Mouse (Mus musculus): Measurements from ENCODE around the gene Spats2l.
A peak's percentile ranks its signal among the peaks of the same experiment; 100 is the strongest.

The Spats2l gene

DNA sequence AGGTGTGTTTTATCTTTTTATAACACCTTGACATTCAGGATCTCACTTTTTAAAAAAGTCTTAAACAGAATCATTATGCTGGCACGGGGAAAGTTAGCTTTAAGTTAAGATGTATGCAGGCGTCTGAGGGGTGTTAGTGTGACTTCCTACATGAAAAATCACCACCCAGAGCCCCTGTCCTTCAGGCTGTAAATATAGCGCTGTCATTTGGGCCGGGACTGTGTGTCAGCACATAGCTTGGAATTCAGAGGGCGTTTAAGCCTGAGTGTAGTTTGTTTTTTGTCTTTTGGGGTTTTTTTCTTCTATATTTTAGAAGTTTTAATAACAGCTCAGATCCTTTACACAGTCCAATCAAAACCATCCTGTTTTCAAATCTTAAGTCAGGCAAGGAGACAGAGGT, 115.8 kb downstream of the Spats2l start:
- DNase-seq (ENCODE audit: low read depth, low spot score), result no peak

DNA sequence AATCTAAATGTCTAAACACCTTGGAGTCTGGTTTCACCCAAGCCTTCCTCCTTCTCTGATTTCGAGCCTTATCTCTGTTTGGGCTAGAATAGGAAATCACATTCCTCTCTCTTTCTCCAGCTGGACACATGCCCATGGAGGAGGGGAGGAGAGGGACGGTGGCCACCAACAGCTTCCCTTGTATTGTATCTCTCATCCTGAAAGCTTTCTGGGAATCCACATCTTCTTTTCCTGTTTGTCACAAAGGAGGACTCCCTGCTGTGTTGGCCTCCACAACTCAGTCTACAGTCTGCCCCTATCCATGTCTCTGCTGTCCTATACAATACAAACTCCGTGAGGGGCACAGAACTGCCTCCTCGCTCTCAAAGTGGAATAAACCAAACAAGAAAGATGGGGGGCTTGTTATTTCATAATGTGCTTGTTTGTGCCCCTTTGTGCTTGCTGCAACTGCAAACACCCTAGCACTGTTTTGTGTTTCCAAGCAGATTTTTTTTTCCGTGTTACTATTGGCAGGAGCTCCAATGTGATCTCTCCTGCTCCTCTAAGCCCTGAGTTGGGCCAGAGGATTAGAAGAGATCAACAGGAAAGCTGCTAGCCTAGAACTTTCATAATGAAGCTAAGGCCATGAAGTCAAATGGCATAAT, 116.4 kb downstream of the Spats2l start:
- no peak for DNase-seq (ENCODE audit: low read depth, low spot score)

DNA sequence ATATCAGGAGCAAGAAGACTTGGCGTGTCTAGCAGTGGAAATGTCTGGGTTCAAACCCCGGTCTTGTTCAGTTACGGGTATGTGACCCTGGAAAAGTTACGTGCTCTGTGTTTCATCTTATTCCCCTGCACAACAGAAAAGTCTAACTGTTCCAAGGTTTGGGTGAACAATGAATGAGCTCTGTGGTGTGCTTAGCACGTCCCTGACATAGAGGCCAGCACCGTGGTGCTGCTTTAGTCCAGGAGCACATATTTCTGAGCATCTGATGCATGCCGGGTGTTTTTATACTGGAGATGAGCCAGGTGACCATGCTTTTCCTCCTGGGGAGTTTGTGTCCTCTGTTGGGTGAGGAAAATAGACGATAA, 116.9 kb downstream of the Spats2l start:
- no peak for DNase-seq (ENCODE audit: low read depth, low spot score)

DNA sequence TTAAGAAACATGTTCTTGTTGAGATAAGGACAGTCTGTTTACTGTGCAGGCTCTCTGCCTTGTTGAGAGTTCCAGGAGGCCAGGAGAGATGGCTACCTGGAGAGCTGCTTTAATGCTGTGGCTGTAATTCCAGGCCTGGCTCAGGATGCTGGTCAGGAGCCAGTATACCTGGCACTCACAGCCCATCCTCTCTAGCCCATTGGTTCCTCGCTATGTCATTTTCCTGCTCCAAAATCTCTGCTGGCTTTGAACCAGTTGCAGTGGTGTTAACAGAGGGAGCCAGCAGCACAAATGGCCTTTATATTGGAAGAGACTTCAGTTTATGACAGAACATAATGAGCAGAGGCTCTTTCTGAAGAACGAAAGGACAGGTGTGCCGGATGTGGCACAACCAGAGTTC, 127.5 kb downstream of the Spats2l start:
- DNase-seq (ENCODE audit: low read depth, low spot score), result no peak

DNA sequence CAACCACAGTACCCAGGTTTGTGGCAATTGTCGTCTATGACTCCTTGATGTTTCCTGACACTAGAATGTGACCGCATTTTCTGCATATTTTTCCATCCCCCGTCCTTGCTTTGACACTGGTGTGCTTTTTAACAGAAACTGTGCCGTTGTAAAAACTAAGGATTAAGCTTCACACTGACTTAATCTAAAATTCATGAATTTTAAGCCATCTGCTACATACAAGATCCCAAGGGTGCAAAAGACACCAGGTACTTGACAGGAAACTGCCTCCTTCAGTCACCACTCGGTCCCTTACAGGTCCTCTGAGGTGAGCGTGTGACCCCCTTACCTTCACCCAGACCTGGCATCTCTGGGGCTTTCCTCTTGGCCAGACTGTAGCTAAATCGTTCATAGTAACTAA, 129.8 kb downstream of the Spats2l start:
- no peak for DNase-seq (ENCODE audit: low read depth, low spot score)

DNA sequence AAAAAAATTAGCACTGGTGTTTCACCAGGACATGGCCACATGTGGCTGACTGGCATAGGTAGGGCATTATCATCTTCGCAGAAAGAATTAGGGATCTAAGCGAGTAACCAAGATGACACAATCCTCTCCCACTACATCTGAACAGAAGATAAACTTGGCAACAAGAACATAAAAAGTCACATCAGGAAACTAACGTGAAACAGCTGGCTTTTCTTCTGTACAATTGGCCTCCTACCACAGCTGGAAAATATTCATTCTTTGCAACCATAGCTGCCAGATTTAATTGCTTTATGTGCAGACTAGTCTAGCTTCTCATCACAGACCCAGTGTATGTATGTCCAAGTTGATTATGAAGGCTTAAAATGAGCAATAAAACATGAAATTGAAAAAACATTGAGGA, 131.9 kb downstream of the Spats2l start:
- peak; percentile 57 for DNase-seq (ENCODE audit: low read depth, low spot score)

DNA sequence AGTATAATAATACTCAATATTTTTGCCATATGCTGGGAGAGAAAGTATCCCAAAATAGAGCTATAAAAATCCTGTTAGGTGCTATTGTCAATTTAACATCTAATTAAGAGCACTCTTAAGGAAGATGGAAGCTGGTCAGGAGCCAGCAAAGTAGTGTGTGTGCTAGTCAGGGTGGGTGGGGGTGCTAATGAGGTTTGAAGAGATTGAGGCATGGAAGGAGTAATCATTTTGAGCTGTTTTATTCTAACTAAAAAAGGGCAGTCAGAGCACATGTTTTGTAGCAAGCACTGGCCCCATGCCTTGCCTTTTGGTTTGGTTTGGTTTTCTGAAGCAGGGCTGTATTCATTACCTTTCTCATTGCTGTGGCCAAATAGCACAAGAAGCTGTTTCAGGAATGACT, 132.3 kb downstream of the Spats2l start:
- DNase-seq (ENCODE audit: low read depth, low spot score), result peak; percentile 27

DNA sequence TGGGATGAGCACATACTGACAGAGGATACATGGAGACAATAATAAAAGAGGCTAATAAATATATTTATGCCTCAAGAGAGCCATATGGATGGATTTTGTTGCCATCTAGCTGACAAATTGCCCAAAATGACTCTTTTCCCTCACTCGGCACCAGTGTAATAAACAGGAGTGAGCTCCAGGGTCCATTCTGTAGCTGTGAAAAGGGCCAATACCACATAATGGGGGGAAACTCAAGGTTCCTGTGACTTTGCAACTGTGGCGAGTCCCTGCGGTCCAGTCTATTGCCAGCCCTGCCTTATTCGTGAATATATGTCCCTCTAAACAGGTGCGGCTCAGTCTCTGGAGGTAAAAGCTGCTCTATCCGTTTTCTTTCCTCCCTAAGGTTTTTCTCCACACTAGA, 137.6 kb downstream of the Spats2l start:
- no peak for DNase-seq (ENCODE audit: low read depth, low spot score)

DNA sequence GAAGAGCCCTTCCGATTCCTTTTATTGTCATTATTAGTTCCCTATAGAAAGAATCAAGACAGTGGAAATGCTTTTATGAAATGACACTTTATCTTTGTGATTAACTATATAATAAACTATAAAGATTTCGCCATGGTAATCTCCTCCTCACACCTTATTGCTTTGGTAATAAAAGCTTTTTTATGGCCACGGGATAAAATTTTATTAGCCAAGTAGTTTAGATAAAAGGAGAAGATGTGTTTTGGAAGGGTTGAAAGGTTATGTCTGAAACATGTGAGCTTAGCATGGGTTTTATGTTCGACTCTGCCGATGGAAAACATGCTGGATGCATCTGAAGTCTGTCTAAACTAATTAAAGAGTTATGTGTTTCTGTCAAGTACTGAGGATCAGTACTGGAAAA, 143.4 kb downstream of the Spats2l start:
- DNase-seq (ENCODE audit: low read depth, low spot score), result no peak

DNA sequence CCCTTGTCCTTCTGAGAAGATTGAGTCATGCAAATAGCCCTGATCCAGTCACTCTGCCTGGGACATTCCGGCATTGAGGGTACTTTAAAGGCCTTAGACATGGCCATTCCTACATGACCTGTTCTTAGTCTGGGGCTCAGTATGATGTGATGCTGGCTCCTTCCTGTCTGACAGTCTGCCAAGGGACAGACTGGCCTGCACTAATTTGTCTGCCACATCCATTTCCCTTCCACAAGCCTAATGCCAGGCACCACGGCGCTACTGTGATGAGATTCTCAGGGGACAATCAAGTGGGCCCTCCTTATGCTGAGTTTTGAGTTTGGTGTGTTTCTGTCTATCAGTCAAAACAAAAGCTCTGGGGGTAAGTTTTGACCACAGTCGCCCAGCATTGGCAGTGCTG, 144.6 kb downstream of the Spats2l start:
- DNase-seq (ENCODE audit: low read depth, low spot score), result no peak

DNA sequence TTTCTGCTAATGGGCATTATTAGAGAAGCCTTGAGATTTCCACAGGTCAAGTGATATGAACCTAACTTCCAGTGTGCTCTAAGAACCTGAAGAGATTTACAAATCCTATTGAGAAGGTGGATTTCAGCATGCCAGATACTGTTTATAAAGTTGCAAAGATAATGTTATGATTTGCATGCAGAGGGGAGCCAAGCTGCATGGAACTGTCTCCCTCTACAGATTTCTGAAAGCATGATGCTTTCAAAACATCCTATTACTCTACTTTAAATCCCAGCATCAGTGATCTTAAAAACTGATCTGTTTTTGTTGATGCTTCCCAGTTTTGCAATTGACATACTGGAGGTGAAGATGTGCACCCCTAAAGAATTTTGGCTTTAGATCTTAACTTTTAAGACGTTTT, 160.3 kb downstream of the Spats2l start:
- DNase-seq (ENCODE audit: low read depth, low spot score), result no peak

DNA sequence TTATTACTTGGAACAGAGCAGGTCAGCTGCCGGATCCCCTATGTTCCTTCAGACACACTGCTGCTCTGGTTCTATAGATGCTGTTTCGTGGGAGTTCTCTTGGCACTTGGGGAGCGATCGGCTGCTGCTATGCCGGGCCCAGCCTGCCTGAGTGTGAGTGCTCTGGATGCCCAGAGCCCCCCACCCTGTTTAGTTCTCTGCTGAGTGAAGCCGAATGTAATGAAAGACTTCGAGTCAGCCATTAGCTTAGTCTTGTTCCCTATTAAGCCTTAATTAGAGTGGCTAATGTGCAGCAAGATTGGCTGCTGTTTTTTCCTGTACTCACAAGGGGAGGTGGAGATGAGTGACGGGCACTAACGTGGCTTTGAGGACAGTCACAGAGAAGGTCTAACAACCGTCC, 166.7 kb downstream of the Spats2l start:
- no peak for DNase-seq (ENCODE audit: low read depth, low spot score)

DNA sequence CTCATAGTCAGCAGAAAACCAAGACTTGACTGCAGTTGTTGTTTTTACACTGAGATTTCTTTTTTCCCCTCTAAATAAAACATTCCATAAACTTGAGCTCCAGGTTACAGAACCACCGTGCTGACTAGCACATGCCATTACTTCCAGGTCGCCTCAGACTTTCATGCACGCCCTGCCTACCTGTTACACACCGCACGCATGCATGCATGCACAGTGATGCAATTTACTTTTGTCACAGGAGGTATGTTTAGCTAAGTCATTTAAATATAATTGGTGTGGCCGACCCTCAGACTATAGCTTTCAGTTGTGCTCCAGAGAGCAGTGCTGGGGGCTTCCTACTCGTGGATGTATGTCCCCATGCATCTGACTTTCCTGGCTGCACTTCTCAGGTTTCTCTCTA, 167.1 kb downstream of the Spats2l start:
- DNase-seq (ENCODE audit: low read depth, low spot score), result no peak

DNA sequence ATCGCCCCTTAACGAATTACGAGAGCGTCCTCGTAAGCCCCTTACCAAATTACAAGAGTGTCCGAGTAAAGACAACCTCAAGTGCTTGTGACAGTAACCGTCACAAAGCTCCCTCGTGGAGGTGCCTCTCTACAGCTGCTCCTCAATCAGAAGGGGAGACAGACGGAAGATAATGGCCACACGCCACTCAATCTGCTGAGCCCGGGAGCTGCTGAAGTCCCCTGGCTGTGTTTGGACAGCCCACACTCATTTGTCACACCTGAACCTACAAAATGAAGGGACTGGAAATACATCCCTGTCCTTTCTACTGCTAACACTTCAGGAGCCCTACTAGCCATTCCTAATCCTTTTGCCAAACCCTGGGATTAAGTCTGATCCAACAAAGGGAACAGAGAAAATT, 167.8 kb downstream of the Spats2l start:
- DNase-seq (ENCODE audit: low read depth, low spot score), result no peak

DNA sequence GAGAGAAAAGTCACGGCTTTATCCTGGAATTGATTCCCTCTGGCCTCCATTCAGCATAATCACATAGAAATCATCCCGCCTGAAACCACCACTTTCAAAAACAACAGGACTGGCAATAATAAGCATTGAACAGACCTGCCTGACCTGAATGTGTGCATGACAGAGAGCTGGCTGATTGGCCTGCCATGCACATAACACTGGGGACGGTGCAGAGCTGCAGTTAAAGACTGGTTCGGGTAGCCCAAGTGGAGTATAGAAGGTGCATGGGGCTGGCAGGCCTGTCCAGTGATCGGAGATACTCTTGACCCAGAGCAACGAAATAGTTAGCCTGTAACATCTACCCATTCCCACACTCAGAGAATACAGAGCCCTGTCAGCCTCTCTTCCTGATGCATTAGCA, 168.3 kb downstream of the Spats2l start:
- no peak for DNase-seq (ENCODE audit: low read depth, low spot score)

DNA sequence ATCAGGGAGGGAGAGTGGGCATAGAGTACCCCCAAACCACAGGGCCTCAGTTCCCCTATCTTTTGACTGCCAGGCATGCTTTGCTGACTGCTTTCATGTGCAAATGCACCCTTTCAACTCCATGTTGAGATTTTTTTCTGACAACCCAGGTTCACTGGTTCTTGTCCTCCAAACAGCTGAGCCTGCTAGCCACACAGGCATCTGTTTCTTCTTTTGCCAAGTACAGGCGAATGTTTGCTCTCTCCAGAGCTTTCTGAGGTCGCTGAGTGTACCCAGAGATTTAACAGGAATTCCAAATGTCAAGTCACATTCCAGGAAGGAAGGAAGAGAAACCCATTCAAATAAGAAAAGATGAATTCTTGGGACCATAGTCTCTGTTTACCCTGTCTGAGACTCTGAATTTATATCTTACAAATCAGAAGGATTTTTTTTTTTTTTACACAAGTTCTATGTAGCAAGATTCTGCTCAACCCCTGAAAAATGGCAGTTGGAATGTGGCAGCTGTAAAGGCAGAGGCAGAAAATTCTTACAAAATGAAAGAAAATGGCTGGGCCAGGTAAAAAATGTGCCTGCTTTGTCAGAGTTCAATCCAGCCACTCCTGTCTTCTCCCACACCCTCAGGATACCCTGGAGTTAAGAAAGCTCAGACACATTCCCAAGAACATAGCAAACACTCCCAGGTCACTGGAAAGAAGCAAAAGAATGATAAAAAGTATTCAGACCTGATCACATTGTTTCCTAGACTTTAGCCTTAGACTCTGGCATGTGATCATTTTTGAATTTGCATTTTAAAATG, 173.8 kb downstream of the Spats2l start:
- DNase-seq (ENCODE audit: low read depth, low spot score), result no peak

DNA sequence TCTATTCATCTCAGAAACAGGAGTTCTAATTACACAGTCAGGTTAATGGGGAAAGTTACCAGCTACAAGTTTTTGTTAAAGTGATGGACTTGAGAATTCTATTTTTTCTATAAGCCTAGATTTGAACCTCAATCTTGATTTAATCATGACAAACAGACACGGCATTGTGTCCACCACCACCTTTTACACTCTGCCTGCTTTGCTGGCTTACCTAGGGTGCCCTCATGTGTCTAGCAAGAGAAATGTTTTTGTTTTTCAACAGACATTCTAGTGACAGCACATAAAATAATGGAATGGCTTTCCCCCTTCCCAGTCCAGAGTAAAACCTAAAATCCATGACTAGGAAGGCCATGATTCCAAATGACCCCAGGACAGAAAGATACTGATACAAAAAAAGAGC, 175.2 kb downstream of the Spats2l start:
- DNase-seq (ENCODE audit: low read depth, low spot score), result peak; percentile 32

DNA sequence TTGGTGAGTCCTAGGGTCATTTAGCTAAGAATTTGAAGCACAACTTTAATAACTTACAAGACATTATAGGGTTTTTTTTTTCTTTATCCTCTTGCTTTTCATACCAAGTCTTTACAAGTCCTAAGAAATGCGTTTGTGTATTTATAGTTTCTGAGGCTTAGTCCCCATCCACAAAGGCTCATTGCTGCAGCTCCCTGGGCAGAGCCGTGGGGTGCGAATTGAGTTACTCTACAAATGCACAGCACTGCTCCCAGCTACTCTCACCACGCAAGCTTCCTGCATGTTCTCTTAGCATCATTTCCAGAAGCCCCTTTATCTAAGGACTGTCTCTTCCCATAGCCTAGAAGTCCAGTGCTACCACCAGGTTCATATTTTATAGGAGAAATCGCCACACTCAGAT, 175.8 kb downstream of the Spats2l start:
- no peak for DNase-seq (ENCODE audit: low read depth, low spot score)

DNA sequence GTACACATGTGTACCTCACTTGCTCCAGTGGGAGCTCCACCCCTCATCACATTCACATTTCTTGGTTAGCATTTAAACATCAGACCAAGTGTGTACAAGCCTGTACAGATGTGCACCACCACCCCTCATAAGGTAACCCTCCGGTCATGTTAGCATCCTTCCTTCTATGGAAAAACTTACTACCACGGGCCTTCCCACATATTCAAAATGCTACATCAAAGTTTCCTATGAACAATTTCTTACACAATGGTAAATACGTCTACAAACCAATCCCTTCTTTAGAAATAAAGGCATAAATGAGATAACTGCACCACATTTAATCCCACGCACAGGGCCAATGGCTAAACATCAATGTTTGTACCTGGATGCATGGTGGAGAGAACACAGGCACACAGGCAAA, 178.5 kb downstream of the Spats2l start:
- no peak for DNase-seq (ENCODE audit: low read depth, low spot score)

DNA sequence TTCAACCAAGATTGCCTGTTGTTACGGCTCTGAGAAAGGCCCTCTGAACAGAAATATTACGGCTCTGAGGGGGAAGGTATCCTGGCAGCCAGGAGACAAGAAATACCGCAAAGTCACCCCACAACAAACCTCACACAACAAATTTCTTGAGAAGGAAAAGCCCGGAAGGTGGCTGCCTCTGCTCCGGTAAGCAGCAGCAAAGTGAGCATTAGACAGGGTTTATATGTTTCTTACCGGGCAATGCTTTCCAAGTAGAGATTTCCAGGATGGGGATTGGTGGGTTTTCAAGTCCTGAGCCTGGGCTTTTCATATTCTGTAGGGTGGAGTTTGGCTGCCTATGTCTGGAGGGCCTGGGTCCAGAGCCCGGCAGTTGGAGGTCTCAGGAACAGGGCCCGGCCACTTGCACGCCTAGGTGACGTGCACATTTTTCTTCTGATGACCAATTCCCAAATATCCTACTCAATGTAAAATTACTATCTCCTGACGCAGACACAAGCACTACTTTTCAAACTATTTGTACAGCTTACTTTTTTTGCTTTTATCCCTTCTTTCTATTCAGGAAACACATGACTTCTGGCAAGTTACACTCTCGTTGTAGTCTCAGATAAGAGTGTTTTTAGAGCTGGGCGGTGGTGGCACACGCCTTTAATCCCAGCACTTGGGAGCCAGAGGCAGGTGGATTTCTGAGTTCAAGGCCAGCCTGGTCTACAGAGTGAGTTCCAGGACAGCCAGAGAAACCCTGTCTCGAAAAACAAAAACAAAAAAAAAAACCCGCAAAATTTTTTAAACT, 179.8 kb downstream of the Spats2l start:
- DNase-seq (ENCODE audit: low read depth, low spot score), result no peak

DNA sequence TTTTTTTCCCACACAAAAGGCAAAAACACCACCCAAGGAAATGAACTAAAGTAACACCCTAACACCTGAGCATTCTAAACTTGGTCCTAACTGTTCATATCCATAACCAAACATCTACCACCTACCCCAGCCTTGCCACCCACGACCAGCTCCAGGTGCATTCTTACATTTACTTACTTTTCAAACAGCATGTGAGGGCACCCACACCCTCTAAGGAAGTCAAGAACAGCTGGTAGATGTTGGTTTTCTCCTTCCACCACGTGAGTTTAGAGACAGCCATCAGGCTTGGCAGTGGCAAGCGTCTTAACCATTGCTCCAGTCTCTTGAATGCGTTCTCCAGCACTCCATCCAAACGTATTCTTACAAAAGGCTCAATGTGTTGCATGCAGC, 180.4 kb downstream of the Spats2l start:
- no peak for DNase-seq (ENCODE audit: low read depth, low spot score)

DNA sequence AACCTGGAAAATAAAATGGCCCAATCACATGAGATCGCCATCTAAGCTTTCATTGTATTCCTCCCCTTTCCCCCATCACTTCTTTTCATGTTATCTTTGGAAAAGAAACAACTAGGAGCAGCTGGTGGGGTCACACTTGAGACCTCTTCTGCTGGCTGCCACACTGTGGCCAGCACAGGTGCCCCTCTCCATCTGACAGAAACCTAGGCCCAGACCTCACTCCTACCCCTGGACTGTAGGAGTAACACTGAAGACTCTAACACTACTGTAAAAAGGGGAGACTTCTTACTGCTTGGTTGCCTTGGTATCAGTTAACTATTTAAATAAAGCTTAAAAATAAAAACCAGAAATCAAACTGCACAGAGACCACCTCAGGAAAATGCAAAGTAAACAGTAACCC, 181.8 kb downstream of the Spats2l start:
- no peak for DNase-seq (ENCODE audit: low read depth, low spot score)
